ENCODE assay signal across 11 mouse cellular contexts in the genomic region with DNA sequence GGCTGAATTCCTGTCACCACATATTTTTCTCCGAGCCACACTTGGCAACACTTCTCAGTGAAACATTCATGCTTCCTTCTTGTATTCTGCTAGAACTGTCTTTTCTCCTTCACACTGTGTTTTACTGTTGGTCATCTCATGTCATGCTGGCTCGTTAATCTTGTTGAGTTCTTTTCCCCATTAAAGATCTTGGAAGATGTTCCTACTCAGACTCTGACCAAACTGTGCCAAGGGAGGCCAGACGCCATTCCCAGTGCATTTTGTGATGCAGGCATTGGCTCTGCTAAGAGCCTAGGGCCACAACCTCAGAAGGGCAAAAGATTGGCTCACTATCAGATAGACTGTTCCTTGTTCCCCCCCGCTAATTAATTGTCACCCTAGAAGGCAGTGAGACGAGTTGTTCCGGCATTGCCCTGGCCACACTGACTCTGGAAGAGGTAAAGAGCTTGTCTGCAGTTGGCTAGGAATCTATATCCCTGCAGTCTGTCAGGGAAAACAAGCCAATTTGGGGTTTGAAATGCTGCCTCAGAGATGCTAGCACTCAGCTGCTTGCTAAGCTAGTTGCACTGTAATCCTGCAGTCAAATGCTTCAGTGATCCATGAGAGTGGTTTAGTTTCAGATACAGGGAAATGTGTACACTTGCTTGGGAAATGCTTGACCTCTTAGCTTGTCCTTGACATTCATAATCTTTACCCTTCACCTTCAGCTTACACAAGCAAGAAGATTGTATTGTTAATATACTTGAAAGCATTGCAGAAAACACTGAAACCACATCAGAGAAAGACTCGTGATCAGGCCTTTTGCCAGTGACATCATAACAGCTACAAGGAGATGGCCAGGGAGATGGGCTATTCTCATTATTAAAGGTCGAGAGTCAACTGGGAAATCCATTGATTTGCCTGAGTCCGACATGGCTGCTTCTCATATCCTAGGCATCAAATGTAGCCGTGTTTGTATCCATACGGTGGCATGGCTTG.
DNase-seq lines count a peak whose midpoint lies in the region; ATAC-seq lines count a peak whose summit lies in the region.
"Had no signal": no experiment of that assay in that cellular context is flagged by ENCODE, and none has a peak within 500 bp of the region (broad histone marks: within the 10 kb centered on the region; RNA-seq: fewer than 3 reads in every experiment).

No protein-coding gene starts in this region.

- H3K4me1 ChIP-seq in forebrain, embryonic 14.5 days (ENCODE audit: control insufficient read depth, insufficient read depth, low read length) = 0 out of 2 replicates have a peak, but pooled peaks cover 5% of the 10 kb centered on the region
- no peaks in the 10 kb centered on the region for H3K4me1 ChIP-seq in forebrain, embryonic 11.5 days (replicated peaks; ENCODE audit: control insufficient read depth, insufficient read depth, low read length)
- peaks cover 44% of the 10 kb centered on the region for H3K4me1 ChIP-seq in kidney, embryonic 16.5 days (ENCODE audit: insufficient read depth, low read length)
- peaks cover 24% of the 10 kb centered on the region for H3K4me1 ChIP-seq in brown adipose tissue, adult 24 weeks (ENCODE audit: control insufficient read depth, insufficient read depth, insufficient read length, low read length)
- H3K4me1 ChIP-seq in hindbrain, embryonic 15.5 days (replicated peaks) = peaks cover 26% of the 10 kb centered on the region
- H3K4me1 ChIP-seq: neural tube, embryonic 12.5 days had no signal

- WGBS in forebrain, embryonic 14.5 days = 72% methylated on average over 11 of the region's 11 CpGs
- 82% methylated on average over 11 of the region's 11 CpGs for WGBS in forebrain, embryonic 11.5 days
- 61% methylated on average over 11 of the region's 11 CpGs for WGBS in kidney, embryonic 16.5 days
- 72% methylated on average over 11 of the region's 11 CpGs for WGBS in hindbrain, embryonic 15.5 days

- no peak for ATAC-seq in forebrain, embryonic 14.5 days
- no peak for ATAC-seq in forebrain, embryonic 11.5 days (replicated peaks; ENCODE audit: low FRiP score)
- no peak for ATAC-seq in kidney, embryonic 16.5 days (ENCODE audit: low FRiP score, low TSS enrichment)
- peak; percentile 28; the same call in 1 of the 2 replicates for ATAC-seq in hindbrain, embryonic 15.5 days (ENCODE audit: low FRiP score, low read depth)

- no peak overlapping the region for H3K4me2 ChIP-seq in forebrain, embryonic 14.5 days (ENCODE audit: low read length)
- no peak overlapping the region for H3K4me2 ChIP-seq in forebrain, embryonic 11.5 days (ENCODE audit: low read depth, low read length, severe bottlenecking)
- H3K4me2 ChIP-seq in kidney, embryonic 16.5 days (replicated peaks; ENCODE audit: low read depth, low read length) = no peak overlapping the region
- H3K4me2 ChIP-seq in hindbrain, embryonic 15.5 days = no peak overlapping the region
- H3K4me2 ChIP-seq: liver, embryonic 15.5 days; neural tube, embryonic 12.5 days had no signal

- no peak overlapping the region for H3K4me3 ChIP-seq in forebrain, embryonic 14.5 days (ENCODE audit: low read depth, low read length)
- no peak overlapping the region for H3K4me3 ChIP-seq in forebrain, embryonic 11.5 days (ENCODE audit: low read depth, low read length)
- no peak overlapping the region for H3K4me3 ChIP-seq in kidney, embryonic 16.5 days (ENCODE audit: low read length)
- H3K4me3 ChIP-seq in brown adipose tissue, adult 24 weeks (ENCODE audit: insufficient read depth, low read depth, low read length) = no peak overlapping the region
- H3K4me3 ChIP-seq in hindbrain, embryonic 15.5 days = no peak overlapping the region
- H3K4me3 ChIP-seq: liver, embryonic 15.5 days; neural tube, embryonic 12.5 days had no signal

- no peak overlapping the region for H3K9ac ChIP-seq in forebrain, embryonic 14.5 days (ENCODE audit: low read length)
- no peak overlapping the region for H3K9ac ChIP-seq in forebrain, embryonic 11.5 days (ENCODE audit: low read length)
- no peak overlapping the region for H3K9ac ChIP-seq in kidney, embryonic 16.5 days (replicated peaks; ENCODE audit: low read length)
- H3K9ac ChIP-seq in hindbrain, embryonic 15.5 days = no peak overlapping the region
- H3K9ac ChIP-seq: liver, embryonic 15.5 days; neural tube, embryonic 12.5 days had no signal

- H3K9me3 ChIP-seq in forebrain, embryonic 14.5 days (replicated peaks; ENCODE audit: control insufficient read depth, low read length) = no peaks in the 10 kb centered on the region
- no peaks in the 10 kb centered on the region for H3K9me3 ChIP-seq in forebrain, embryonic 11.5 days (ENCODE audit: control insufficient read depth, low read length)
- H3K9me3 ChIP-seq in kidney, embryonic 16.5 days (ENCODE audit: low read length) = no peaks in the 10 kb centered on the region
- H3K9me3 ChIP-seq in hindbrain, embryonic 15.5 days = no peaks in the 10 kb centered on the region
- H3K9me3 ChIP-seq: liver, embryonic 15.5 days; neural tube, embryonic 12.5 days had no signal

- H3K27me3 ChIP-seq in forebrain, embryonic 14.5 days (replicated peaks; ENCODE audit: control insufficient read depth, insufficient read depth, low read length) = no peaks in the 10 kb centered on the region
- H3K27me3 ChIP-seq in forebrain, embryonic 11.5 days (ENCODE audit: control insufficient read depth, insufficient read depth, low read length) = no peaks in the 10 kb centered on the region
- no peaks in the 10 kb centered on the region for H3K27me3 ChIP-seq in kidney, embryonic 16.5 days (ENCODE audit: insufficient read depth, low read length)
- no peaks in the 10 kb centered on the region for H3K27me3 ChIP-seq in hindbrain, embryonic 15.5 days
- H3K27me3 ChIP-seq: liver, embryonic 15.5 days; neural tube, embryonic 12.5 days had no signal

- no peaks in the 10 kb centered on the region for H3K36me3 ChIP-seq in forebrain, embryonic 14.5 days (ENCODE audit: control insufficient read depth, insufficient read depth, low read length)
- H3K36me3 ChIP-seq in forebrain, embryonic 11.5 days (ENCODE audit: control insufficient read depth, insufficient read depth, low read length) = no peaks in the 10 kb centered on the region
- no peaks in the 10 kb centered on the region for H3K36me3 ChIP-seq in kidney, embryonic 16.5 days (ENCODE audit: insufficient read depth, low read length)
- no peaks in the 10 kb centered on the region for H3K36me3 ChIP-seq in hindbrain, embryonic 15.5 days
- H3K36me3 ChIP-seq: liver, embryonic 15.5 days; neural tube, embryonic 12.5 days had no signal

- DNase-seq in forebrain, embryonic 14.5 days (ENCODE audit: low spot score) = peak; percentile 67
- DNase-seq in forebrain, embryonic 11.5 days (ENCODE audit: low spot score) = no peak
- no peak for DNase-seq in kidney, adult 9 months
- no peak for DNase-seq in lung, adult 18-20 months
- DNase-seq in gastrocnemius, adult 8-10 months (ENCODE audit: low spot score in 2 of 2) = no peak
- DNase-seq: kidney, postnatal 4 days had no signal

- H3K27ac ChIP-seq in forebrain, embryonic 14.5 days (ENCODE audit: low read depth, low read length) = no peak overlapping the region
- H3K27ac ChIP-seq in forebrain, embryonic 11.5 days (ENCODE audit: low read depth, low read length) = no peak overlapping the region
- peak overlapping the region; percentile 50 for H3K27ac ChIP-seq in kidney, embryonic 16.5 days (ENCODE audit: low read length)
- H3K27ac ChIP-seq in brown adipose tissue, adult 24 weeks (replicated peaks; ENCODE audit: low read depth, low read length) = peak overlapping the region; percentile 5; the same call in 1 of the 2 replicates
- H3K27ac ChIP-seq in hindbrain, embryonic 15.5 days (replicated peaks) = peak overlapping the region; percentile 46
- H3K27ac ChIP-seq: neural tube, embryonic 12.5 days had no signal

Comparison
In these comparisons a context has a peak if more than half of its experiments do, and no peak if none do; other contexts are left out.
1. H3K27ac ChIP-seq: peak in kidney, embryonic 16.5 days (single experiment), brown adipose tissue, adult 24 weeks (single experiment) and hindbrain, embryonic 15.5 days (single experiment); none in forebrain, embryonic 14.5 days (single experiment) and forebrain, embryonic 11.5 days (single experiment).